Mouse (Mus musculus) right cerebral cortex, postnatal 10 days (tissue): Measurements from ENCODE around the gene Fer.

Source experiments
- DNase-seq, 2 experiments: peaks; one replicate each; pipeline ENCODE4 v3.0.0; 2021; ENCODE audit warnings: low spot score in 2 of 2

Gene Fer

GRCm38 (mm10) chr17:63864171-63864571 is 1.3 kb downstream of the Fer start:
- DNase-seq, result no peak

- DNase-seq, result no peak
These were observed 8.9 kb downstream of the Fer start for GRCm38 (mm10) chr17:63871773-63872172.

GRCm38 (mm10) chr17:63878889-63879288 is 16.0 kb downstream of the Fer start:
- no peak for DNase-seq

GRCm38 (mm10) chr17:63880009-63880408 is 17.1 kb downstream of the Fer start:
- no peak for DNase-seq

GRCm38 (mm10) chr17:63886988-63887387 is 24.1 kb downstream of the Fer start:
- no peak for DNase-seq

GRCm38 (mm10) chr17:63890611-63891010 is 27.7 kb downstream of the Fer start:
- DNase-seq, result no peak

- DNase-seq, result no peak
These were observed 33.0 kb downstream of the Fer start for GRCm38 (mm10) chr17:63895829-63896228.

GRCm38 (mm10) chr17:63897050-63897449 is 34.2 kb downstream of the Fer start:
- DNase-seq, result no peak

- DNase-seq, result no peak
These were observed 46.4 kb downstream of the Fer start for GRCm38 (mm10) chr17:63909297-63909696.

GRCm38 (mm10) chr17:63921601-63922203 is 58.8 kb downstream of the Fer start:
- DNase-seq, result no peak

- no peak for DNase-seq
These were observed 62.7 kb downstream of the Fer start for GRCm38 (mm10) chr17:63925581-63925980.

- no peak for DNase-seq
These were observed 67.8 kb downstream of the Fer start for GRCm38 (mm10) chr17:63930634-63931033.

GRCm38 (mm10) chr17:63931556-63931955 is 68.7 kb downstream of the Fer start:
- no peak for DNase-seq

- DNase-seq, result no peak
These were observed 72.5 kb downstream of the Fer start for GRCm38 (mm10) chr17:63935408-63935807.

- DNase-seq, result no peak
These were observed 75.0 kb downstream of the Fer start for GRCm38 (mm10) chr17:63937886-63938285.

- no peak for DNase-seq
These were observed 83.9 kb downstream of the Fer start for GRCm38 (mm10) chr17:63946772-63947171.

- no peak for DNase-seq
These were observed 85.9 kb downstream of the Fer start for GRCm38 (mm10) chr17:63948811-63949210.

- DNase-seq, result no peak
These were observed 88.6 kb downstream of the Fer start for GRCm38 (mm10) chr17:63951436-63951835.

- no peak for DNase-seq
These were observed 104.2 kb downstream of the Fer start for GRCm38 (mm10) chr17:63967091-63967490.

- DNase-seq, result no peak
These were observed 106.6 kb downstream of the Fer start for GRCm38 (mm10) chr17:63969448-63969847.

- no peak for DNase-seq
These were observed 107.4 kb downstream of the Fer start for GRCm38 (mm10) chr17:63970239-63970638.

GRCm38 (mm10) chr17:63970939-63971338 is 108.1 kb downstream of the Fer start:
- DNase-seq, result no peak

GRCm38 (mm10) chr17:63972181-63972580 is 109.3 kb downstream of the Fer start:
- DNase-seq, result no peak

GRCm38 (mm10) chr17:63973806-63974205 is 110.9 kb downstream of the Fer start:
- no peak for DNase-seq
